Mouse (Mus musculus) lung, embryonic 14.5 days (tissue): ENCODE results near the gene Cog6. TPM values are rescaled to one million over a fixed set of nuclear protein-coding genes. Genes with fewer than 3 reads are reported as not detected.
"Not testable (repeated sequence)": the region's sequence is repeated elsewhere in the genome, so short reads cannot be mapped to it uniquely, and the experiment has no call there.

Experiments used
- ATAC-seq: fragments of 200-750 bp; cut with Nextera tagmentation; 2 replicates; pipeline ENCODE4 v1.8.0; 2017; ENCODE audit warnings: mild to moderate bottlenecking, moderate TSS enrichment, moderate library complexity; ENCODE audit not compliant: insufficient read depth
- DNase-seq: peaks from one replicate; pipeline ENCODE4 v3.0.0-alpha.2; 2015
- H3K27ac ChIP-seq: fragments of 300-500 bp; sonication (generic); 2 replicates; pipeline ENCODE4 v1.5.1; 2014; ENCODE audit warnings: low read depth, mild to moderate bottlenecking, moderate library complexity
- H3K27me3 ChIP-seq: fragments of 300-500 bp; sonication (generic); 2 replicates; pipeline ENCODE4 v1.6.1; 2014; ENCODE audit warnings: low read length, control low read depth; ENCODE audit not compliant: insufficient read depth
- H3K36me3 ChIP-seq: fragments of 300-500 bp; sonication (generic); 2 replicates; pipeline ENCODE4 v1.6.1; 2014; ENCODE audit warnings: control low read depth; ENCODE audit not compliant: insufficient read depth
- H3K4me1 ChIP-seq: fragments of 300-500 bp; sonication (generic); 2 replicates; pipeline ENCODE4 v1.6.1; 2014; ENCODE audit warnings: antibody characterized with exemption, control low read depth; ENCODE audit not compliant: insufficient read depth
- H3K4me2 ChIP-seq: fragments of 300-500 bp; sonication (generic); 2 replicates; pipeline ENCODE4 v1.6.1; 2014; ENCODE audit warnings: mild to moderate bottlenecking
- H3K4me3 ChIP-seq: fragments of 300-500 bp; sonication (generic); 2 replicates; pipeline ENCODE4 v1.5.1; 2014; ENCODE audit warnings: low read depth, low read length
- H3K9ac ChIP-seq: fragments of 300-500 bp; sonication (generic); 2 replicates; pipeline ENCODE4 v1.6.1; 2014
- H3K9me3 ChIP-seq: fragments of 300-500 bp; sonication (generic); 2 replicates; pipeline ENCODE4 v1.6.1; 2016; ENCODE audit warnings: low read depth, low read length, control low read depth
- CTCF ChIP-seq: IDR thresholded peaks from 2 replicates; pipeline ENCODE4 v1.5.1; 2016; ENCODE audit warnings: antibody characterized with exemption, low read depth
- WGBS: fragments of 180-500 bp; shearing (Covaris S2); extraction: QIAGEN DNeasy Blood & Tissue Kit; methylation state at CpG from one replicate; pipeline ENCODE4 v1.1.7; 2014; 5-methylcytosine and 5-hydroxymethylcytosine counted together
- polyA plus RNA-seq: library from polyadenylated mRNA; unstranded; fragments of >200 nt; fragmentation: Nextera tagmentation; extraction: Ambion mirVana; gene quantifications from 2 replicates; pipeline ENCODE4 v1.2.1, GENCODE M21; 2014

Gene Cog6
- polyA plus RNA-seq, 1 experiment from 2014 or later, result 43.4 TPM

- DNase-seq (no peak), ATAC-seq (no peak)
- 74% methylated on average over 3 of the region's 3 CpGs for WGBS
- TF ChIP-seq CTCF, result no peak
- Histone ChIP-seq H3K4me1 (no peaks in the 10 kb centered on the region), H3K4me2 (no peak overlapping the region), H3K9ac (no peak overlapping the region), H3K36me3 (peaks cover 57% of the 10 kb centered on the region), H3K9me3 (no peaks in the 10 kb centered on the region), H3K27ac (no peak overlapping the region), H3K27me3 (no peaks in the 10 kb centered on the region), H3K4me3 (no peak overlapping the region)
Observed at GRCm38 (mm10) chr3:52999996-53000395, 17.0 kb downstream of the Cog6 start.

GRCm38 (mm10) chr3:52999016-52999744 lies 17.9 kb downstream of the Cog6 start:
- H3K27me3 ChIP-seq, result no peaks in the 10 kb centered on the region
- ATAC-seq, result no peak
- no peak overlapping the region for H3K4me2 ChIP-seq
- WGBS, result 63% methylated on average over 15 of the region's 15 CpGs
- H3K4me1 ChIP-seq, result no peaks in the 10 kb centered on the region
- no peaks in the 10 kb centered on the region for H3K9me3 ChIP-seq
- no peak for DNase-seq
- H3K4me3 ChIP-seq, result no peak overlapping the region
- H3K36me3 ChIP-seq, result peaks cover 54% of the 10 kb centered on the region
- no peak for TF ChIP-seq CTCF
- H3K9ac ChIP-seq, result no peak overlapping the region
- H3K27ac ChIP-seq, result no peak overlapping the region

- Histone ChIP-seq H3K27ac (no peak overlapping the region), H3K4me3 (no peak overlapping the region), H3K9ac (no peak overlapping the region), H3K27me3 (no peaks in the 10 kb centered on the region), H3K36me3 (peaks cover 60% of the 10 kb centered on the region), H3K4me2 (no peak overlapping the region), H3K4me1 (no peaks in the 10 kb centered on the region), H3K9me3 (no peaks in the 10 kb centered on the region)
- 69% methylated on average over 1 of the region's 1 CpGs for WGBS
- TF ChIP-seq CTCF, result no peak
- ATAC-seq (no peak), DNase-seq (no peak)
Observed at GRCm38 (mm10) chr3:52997381-52997780, 19.7 kb downstream of the Cog6 start.

GRCm38 (mm10) chr3:52996635-52997034 lies 20.4 kb downstream of the Cog6 start:
- no peak for DNase-seq
- Histone ChIP-seq H3K4me2 (no peak overlapping the region), H3K36me3 (peaks cover 62% of the 10 kb centered on the region), H3K27me3 (no peaks in the 10 kb centered on the region), H3K27ac (no peak overlapping the region), H3K4me3 (no peak overlapping the region), H3K9ac (no peak overlapping the region), H3K4me1 (no peaks in the 10 kb centered on the region), H3K9me3 (no peaks in the 10 kb centered on the region)
- ATAC-seq, result no peak
- no peak for TF ChIP-seq CTCF
- 88% methylated on average over 5 of the region's 5 CpGs for WGBS

- H3K4me3 ChIP-seq, result no peak overlapping the region
- H3K9ac ChIP-seq, result no peak overlapping the region
- TF ChIP-seq CTCF, result peak; percentile 53
- H3K4me1 ChIP-seq, result no peaks in the 10 kb centered on the region
- H3K9me3 ChIP-seq, result no peaks in the 10 kb centered on the region
- DNase-seq (peak; percentile 52), ATAC-seq (no peak)
- no peak overlapping the region for H3K4me2 ChIP-seq
- no peaks in the 10 kb centered on the region for H3K27me3 ChIP-seq
- no peak overlapping the region for H3K27ac ChIP-seq
- H3K36me3 ChIP-seq, result peaks cover 53% of the 10 kb centered on the region
- WGBS, result 66% methylated on average over 5 of the region's 5 CpGs
Observed at GRCm38 (mm10) chr3:52994666-52995065, 22.4 kb downstream of the Cog6 start.

GRCm38 (mm10) chr3:52993296-52993695 lies 23.7 kb downstream of the Cog6 start:
- ATAC-seq, result no peak
- TF ChIP-seq CTCF, result no peak
- Histone ChIP-seq H3K36me3 (peaks cover 61% of the 10 kb centered on the region), H3K4me2 (no peak overlapping the region), H3K27me3 (no peaks in the 10 kb centered on the region), H3K9me3 (no peaks in the 10 kb centered on the region), H3K4me1 (no peaks in the 10 kb centered on the region), H3K27ac (no peak overlapping the region), H3K4me3 (no peak overlapping the region), H3K9ac (no peak overlapping the region)
- DNase-seq, result no peak
- 79% methylated on average over 10 of the region's 10 CpGs for WGBS

- ATAC-seq (no peak), DNase-seq (no peak)
- Histone ChIP-seq H3K9me3 (no peaks in the 10 kb centered on the region), H3K4me3 (no peak overlapping the region), H3K27ac (no peak overlapping the region), H3K27me3 (no peaks in the 10 kb centered on the region), H3K4me2 (no peak overlapping the region), H3K36me3 (peaks cover 58% of the 10 kb centered on the region), H3K4me1 (no peaks in the 10 kb centered on the region), H3K9ac (no peak overlapping the region)
- TF ChIP-seq CTCF, result no peak
- WGBS, result 69% methylated on average over 18 of the region's 18 CpGs
Observed at GRCm38 (mm10) chr3:52990041-52990737, 26.8 kb downstream of the Cog6 start.

GRCm38 (mm10) chr3:52985508-52985941 lies 31.5 kb downstream of the Cog6 start:
- not testable (repeated sequence) for H3K9me3 ChIP-seq, H3K4me3 ChIP-seq, H3K4me2 ChIP-seq, ATAC-seq, H3K27me3 ChIP-seq, H3K9ac ChIP-seq, H3K4me1 ChIP-seq, H3K27ac ChIP-seq
- peak; percentile 28 for DNase-seq
- H3K36me3 ChIP-seq, result peaks cover 54% of the 10 kb centered on the region
- 68% methylated on average over 7 of the region's 7 CpGs for WGBS
